Mouse (Mus musculus): ENCODE measurements around the gene Coro2b. TPM values are rescaled to one million over a fixed set of nuclear protein-coding genes. Genes with fewer than 3 reads are reported as not detected.

Coro2b gene
- polyA plus RNA-seq, 1 experiment = 0.13 TPM

GRCm38 (mm10) chr9:62491104-62491503 lies 45.7 kb downstream of the Coro2b start:
- H3K27me3 ChIP-seq (replicated peaks) = peaks cover 44% of the 10 kb centered on the region
- TF ChIP-seq FLI1 (IDR thresholded peaks at IDR 0.05; ENCODE audit: low read length) (no peak), GATA1 (IDR thresholded peaks at IDR 0.05; ENCODE audit: borderline replicate concordance, low read length) (no peak)
- H3K36me3 ChIP-seq (replicated peaks; ENCODE audit: low read length) = no peaks in the 10 kb centered on the region
- H3K4me3 ChIP-seq (replicated peaks) = no peak overlapping the region
- H3K9me3 ChIP-seq = no peaks in the 10 kb centered on the region
- H3K4me1 ChIP-seq = peaks cover 16% of the 10 kb centered on the region

GRCm38 (mm10) chr9:62484107-62484506 lies 52.7 kb downstream of the Coro2b start:
- peaks cover 5% of the 10 kb centered on the region; the same call in 1 of the 2 replicates for H3K4me1 ChIP-seq
- TF ChIP-seq GATA1 (IDR thresholded peaks at IDR 0.05; ENCODE audit: borderline replicate concordance, low read length) (no peak), FLI1 (IDR thresholded peaks at IDR 0.05; ENCODE audit: low read length) (no peak)
- no peak overlapping the region for H3K4me3 ChIP-seq (replicated peaks)
- H3K9me3 ChIP-seq = no peaks in the 10 kb centered on the region
- H3K27me3 ChIP-seq (replicated peaks) = peaks cover 63% of the 10 kb centered on the region
- H3K36me3 ChIP-seq (replicated peaks; ENCODE audit: low read length) = no peaks in the 10 kb centered on the region

GRCm38 (mm10) chr9:62482788-62483187 lies 54.1 kb downstream of the Coro2b start:
- TF ChIP-seq GATA1 (IDR thresholded peaks at IDR 0.05; ENCODE audit: borderline replicate concordance, low read length) (no peak), FLI1 (IDR thresholded peaks at IDR 0.05; ENCODE audit: low read length) (no peak)
- no peaks in the 10 kb centered on the region for H3K9me3 ChIP-seq
- no peaks in the 10 kb centered on the region for H3K4me1 ChIP-seq
- H3K4me3 ChIP-seq (replicated peaks) = no peak overlapping the region
- H3K36me3 ChIP-seq (replicated peaks; ENCODE audit: low read length) = no peaks in the 10 kb centered on the region
- H3K27me3 ChIP-seq (replicated peaks) = peaks cover 60% of the 10 kb centered on the region

- H3K36me3 ChIP-seq (replicated peaks; ENCODE audit: low read length) = no peaks in the 10 kb centered on the region
- TF ChIP-seq GATA1 (IDR thresholded peaks at IDR 0.05; ENCODE audit: borderline replicate concordance, low read length) (no peak), FLI1 (IDR thresholded peaks at IDR 0.05; ENCODE audit: low read length) (no peak)
- H3K9me3 ChIP-seq = no peaks in the 10 kb centered on the region
- H3K27me3 ChIP-seq (replicated peaks) = peaks cover 63% of the 10 kb centered on the region
- H3K4me3 ChIP-seq (replicated peaks) = no peak overlapping the region
- H3K4me1 ChIP-seq = peaks cover 3% of the 10 kb centered on the region; the same call in 1 of the 2 replicates
Observed at GRCm38 (mm10) chr9:62480898-62481642, 55.8 kb downstream of the Coro2b start.

GRCm38 (mm10) chr9:62480149-62480548 lies 56.7 kb downstream of the Coro2b start:
- Histone ChIP-seq H3K4me1 (peaks cover 3% of the 10 kb centered on the region; the same call in 1 of the 2 replicates), H3K9me3 (no peaks in the 10 kb centered on the region), H3K36me3 (replicated peaks; ENCODE audit: low read length) (no peaks in the 10 kb centered on the region), H3K4me3 (replicated peaks) (no peak overlapping the region), H3K27me3 (replicated peaks) (peaks cover 66% of the 10 kb centered on the region)
- TF ChIP-seq GATA1 (IDR thresholded peaks at IDR 0.05; ENCODE audit: borderline replicate concordance, low read length) = no peak
- no peak for TF ChIP-seq FLI1 (IDR thresholded peaks at IDR 0.05; ENCODE audit: low read length)

- H3K36me3 ChIP-seq (replicated peaks; ENCODE audit: low read length) = no peaks in the 10 kb centered on the region
Observed at GRCm38 (mm10) chr9:62476782-62477487, 59.9 kb downstream of the Coro2b start.

GRCm38 (mm10) chr9:62474206-62474605 lies 62.6 kb downstream of the Coro2b start:
- TF ChIP-seq FLI1 (IDR thresholded peaks at IDR 0.05; ENCODE audit: low read length) (no peak), GATA1 (IDR thresholded peaks at IDR 0.05; ENCODE audit: borderline replicate concordance, low read length) (no peak)
- Histone ChIP-seq H3K4me3 (replicated peaks) (no peak overlapping the region), H3K36me3 (replicated peaks; ENCODE audit: low read length) (no peaks in the 10 kb centered on the region)

More at GRCm38 (mm10) chr9:62476782-62477487, 59.9 kb downstream of the Coro2b start:
- H3K4me1 ChIP-seq = peaks cover 8% of the 10 kb centered on the region
- TF ChIP-seq GATA1 (IDR thresholded peaks at IDR 0.05; ENCODE audit: borderline replicate concordance, low read length) = no peak
- TF ChIP-seq FLI1 (IDR thresholded peaks at IDR 0.05; ENCODE audit: low read length) = no peak
- H3K27me3 ChIP-seq (replicated peaks) = peaks cover 61% of the 10 kb centered on the region
- H3K9me3 ChIP-seq = no peaks in the 10 kb centered on the region
- no peak overlapping the region for H3K4me3 ChIP-seq (replicated peaks)

GRCm38 (mm10) chr9:62471541-62472189 lies 65.2 kb downstream of the Coro2b start:
- no peak for TF ChIP-seq FLI1 (IDR thresholded peaks at IDR 0.05; ENCODE audit: low read length)
- no peak for TF ChIP-seq GATA1 (IDR thresholded peaks at IDR 0.05; ENCODE audit: borderline replicate concordance, low read length)
- H3K27me3 ChIP-seq (replicated peaks) = peaks cover 68% of the 10 kb centered on the region
- H3K36me3 ChIP-seq (replicated peaks; ENCODE audit: low read length) = no peaks in the 10 kb centered on the region

More at GRCm38 (mm10) chr9:62474206-62474605, 62.6 kb downstream of the Coro2b start:
- peaks cover 57% of the 10 kb centered on the region for H3K27me3 ChIP-seq (replicated peaks)
- H3K4me1 ChIP-seq = peaks cover 11% of the 10 kb centered on the region
- no peaks in the 10 kb centered on the region for H3K9me3 ChIP-seq

GRCm38 (mm10) chr9:62471041-62471440 lies 65.8 kb downstream of the Coro2b start:
- peaks cover 72% of the 10 kb centered on the region for H3K27me3 ChIP-seq (replicated peaks)
- H3K4me1 ChIP-seq = peaks cover 19% of the 10 kb centered on the region
- TF ChIP-seq FLI1 (IDR thresholded peaks at IDR 0.05; ENCODE audit: low read length) (no peak), GATA1 (IDR thresholded peaks at IDR 0.05; ENCODE audit: borderline replicate concordance, low read length) (no peak)
- H3K4me3 ChIP-seq (replicated peaks) = no peak overlapping the region
- no peaks in the 10 kb centered on the region for H3K36me3 ChIP-seq (replicated peaks; ENCODE audit: low read length)
- H3K9me3 ChIP-seq = no peaks in the 10 kb centered on the region

More at GRCm38 (mm10) chr9:62471541-62472189, 65.2 kb downstream of the Coro2b start:
- no peaks in the 10 kb centered on the region for H3K9me3 ChIP-seq
- H3K4me1 ChIP-seq = peaks cover 18% of the 10 kb centered on the region
- no peak overlapping the region for H3K4me3 ChIP-seq (replicated peaks)

All from megakaryocyte, embryonic 14.5 days (primary cell).